Mouse (Mus musculus) hindbrain, embryonic 16.5 days (tissue): ENCODE measurements at regions not wholly inside any gene's neighbourhood (a gene's known extent, or its start where the extent isn't known, plus 50 kb on each side); places are given as distances from the start of the nearest gene placed in this dataset. TPM values are rescaled to one million over a fixed set of nuclear protein-coding genes. Genes with fewer than 3 reads are reported as not detected.

Experiments used
- ATAC-seq: fragments of 200-750 bp; cut with Nextera tagmentation; 2 replicates; pipeline ENCODE4 v1.8.0; 2017; ENCODE audit warnings: moderate TSS enrichment, moderate library complexity
- H3K27ac ChIP-seq: fragments of 300-500 bp; sonication (generic); 2 replicates; pipeline ENCODE4 v1.5.1; 2014; ENCODE audit warnings: low read depth, mild to moderate bottlenecking, control low read depth, low read length, moderate library complexity
- H3K27me3 ChIP-seq: fragments of 300-500 bp; sonication (generic); replicated peaks from 2 replicates; pipeline ENCODE4 v1.6.1; 2014; ENCODE audit warnings: low read length; ENCODE audit not compliant: control insufficient read depth, insufficient read depth
- H3K36me3 ChIP-seq: fragments of 300-500 bp; sonication (generic); 2 replicates; pipeline ENCODE4 v1.6.1; 2014; ENCODE audit warnings: mild to moderate bottlenecking, low read length, moderate library complexity, mixed read lengths; ENCODE audit not compliant: control insufficient read depth, insufficient read depth
- H3K4me1 ChIP-seq: fragments of 300-500 bp; sonication (generic); 2 replicates; pipeline ENCODE4 v1.6.1; 2014; ENCODE audit warnings: low read depth, low read length; ENCODE audit not compliant: control insufficient read depth, insufficient read depth
- H3K4me2 ChIP-seq: fragments of 300-500 bp; sonication (generic); 2 replicates; pipeline ENCODE4 v1.6.1; 2014; ENCODE audit warnings: mild to moderate bottlenecking, low read length, control low read depth, moderate library complexity
- H3K4me3 ChIP-seq: fragments of 300-500 bp; sonication (generic); 2 replicates; pipeline ENCODE4 v1.5.1; 2014; ENCODE audit warnings: mild to moderate bottlenecking, low read length, control low read depth, moderate library complexity
- H3K9ac ChIP-seq: fragments of 300-500 bp; sonication (generic); 2 replicates; pipeline ENCODE4 v1.6.1; 2014; ENCODE audit warnings: low read depth, mild to moderate bottlenecking, control low read depth, low read length, moderate library complexity
- H3K9me3 ChIP-seq: fragments of 300-500 bp; sonication (generic); 2 replicates; pipeline ENCODE4 v1.6.1; 2014; ENCODE audit warnings: mild to moderate bottlenecking, low read length, moderate library complexity; ENCODE audit not compliant: control insufficient read depth
- WGBS: fragments of 180-500 bp; shearing (Covaris S2); extraction: QIAGEN DNeasy Blood & Tissue Kit; methylation state at CpG from one replicate; pipeline ENCODE4 v1.1.7; 2014; 5-methylcytosine and 5-hydroxymethylcytosine counted together
- microRNA-seq: library from miRNA; unstranded; fragments of <30 nt; microRNA quantifications from one replicate; pipeline ENCODE4, GENCODE M21; 2017

DNA sequence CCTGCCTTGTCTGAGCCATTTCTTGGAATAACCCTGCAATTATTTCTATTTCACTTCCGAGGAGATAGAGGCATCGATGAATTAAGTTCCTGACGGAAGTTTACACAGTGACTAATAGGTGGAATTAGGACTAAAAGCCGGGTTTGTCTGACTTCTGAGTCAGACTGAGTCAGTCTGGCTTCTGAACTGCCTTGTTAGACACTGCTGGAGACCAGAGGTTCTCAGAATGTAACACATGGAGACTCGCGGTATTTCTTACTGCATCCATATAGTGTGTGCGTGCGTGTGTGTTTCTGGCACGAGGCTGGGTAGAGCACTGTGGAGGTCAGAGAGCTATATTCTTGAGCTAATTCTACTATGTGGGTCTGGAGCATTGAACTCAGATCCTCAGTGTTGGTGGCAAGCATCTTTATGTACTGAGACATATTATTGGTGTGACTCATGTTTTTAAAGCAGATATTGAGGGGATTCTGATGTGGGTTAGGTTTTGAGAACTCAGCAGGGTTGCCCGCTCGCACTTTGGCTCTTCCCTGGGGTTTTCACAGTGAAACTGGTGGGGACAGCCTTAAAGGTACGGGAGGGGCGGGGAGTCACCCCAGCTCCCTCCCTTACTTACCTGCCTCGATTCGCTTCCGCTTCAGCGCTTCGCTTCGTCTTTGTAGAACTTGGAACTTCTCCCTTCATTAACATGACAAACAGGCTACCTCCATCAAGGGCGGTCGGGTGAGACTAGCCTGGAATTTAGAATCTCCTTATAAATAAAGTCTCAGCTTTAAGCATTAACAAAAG, 101.2 kb downstream of the 4931417E11Rik start:
- ATAC-seq, result peak; percentile 63; the same call in 1 of the 2 replicates
- WGBS, result 9% methylated on average over 21 of the region's 21 CpGs

GRCm38 (mm10) chr6:73367616-73368015, 101.9 kb downstream of the 4931417E11Rik start:
- H3K4me2 ChIP-seq, result peak overlapping the region; percentile 40
- H3K36me3 ChIP-seq, result no peaks in the 10 kb centered on the region
- no peak overlapping the region for H3K9ac ChIP-seq
- no peaks in the 10 kb centered on the region for H3K27me3 ChIP-seq
- H3K4me1 ChIP-seq, result no peaks in the 10 kb centered on the region
- WGBS, result 7% methylated on average over 5 of the region's 5 CpGs
- no peaks in the 10 kb centered on the region for H3K9me3 ChIP-seq
- no peak overlapping the region for H3K4me3 ChIP-seq
- ATAC-seq, result peak; percentile 75; the same call in 1 of the 2 replicates
- H3K27ac ChIP-seq, result no peak overlapping the region

More for the DNA sequence above, 101.2 kb downstream of the 4931417E11Rik start:
- no peak overlapping the region for H3K9ac ChIP-seq
- H3K4me1 ChIP-seq, result no peaks in the 10 kb centered on the region
- H3K27me3 ChIP-seq, result no peaks in the 10 kb centered on the region
- no peaks in the 10 kb centered on the region for H3K9me3 ChIP-seq
- peak overlapping the region; percentile 5; the same call in 1 of the 2 replicates for H3K4me3 ChIP-seq
- H3K36me3 ChIP-seq, result no peaks in the 10 kb centered on the region
- H3K27ac ChIP-seq, result no peak overlapping the region
- H3K4me2 ChIP-seq, result peak overlapping the region; percentile 40

DNA sequence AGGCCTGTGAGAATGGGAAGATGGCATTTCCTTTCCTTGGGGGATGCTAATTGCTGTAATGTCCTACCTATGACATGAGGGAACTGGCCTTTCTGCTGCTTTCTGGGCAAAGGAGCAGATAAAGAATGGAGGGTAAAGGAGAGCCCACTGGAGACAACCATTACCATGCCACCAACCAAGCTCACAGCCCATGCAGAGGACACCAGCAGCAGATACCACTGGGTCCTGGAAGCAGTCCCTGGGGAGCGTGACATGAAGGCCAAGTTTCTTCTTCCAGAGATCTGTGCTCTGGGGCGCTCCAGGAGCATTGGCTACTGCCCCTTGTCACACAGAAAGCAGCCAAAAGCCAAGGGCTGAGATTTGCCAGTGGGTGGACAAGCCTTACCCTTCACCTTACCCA, 102.8 kb downstream of the 4931417E11Rik start:
- no peak overlapping the region for H3K4me2 ChIP-seq
- no peak for ATAC-seq
- H3K27ac ChIP-seq, result no peak overlapping the region
- no peaks in the 10 kb centered on the region for H3K27me3 ChIP-seq
- no peaks in the 10 kb centered on the region for H3K4me1 ChIP-seq
- H3K9me3 ChIP-seq, result no peaks in the 10 kb centered on the region
- WGBS, result 82% methylated on average over 2 of the region's 2 CpGs
- no peak overlapping the region for H3K9ac ChIP-seq
- H3K4me3 ChIP-seq, result no peak overlapping the region
- no peaks in the 10 kb centered on the region for H3K36me3 ChIP-seq

- Histone ChIP-seq H3K4me1 (no peaks in the 10 kb centered on the region), H3K4me3 (no peak overlapping the region), H3K9me3 (no peaks in the 10 kb centered on the region), H3K9ac (no peak overlapping the region), H3K27me3 (no peaks in the 10 kb centered on the region), H3K27ac (no peak overlapping the region), H3K36me3 (no peaks in the 10 kb centered on the region), H3K4me2 (no peak overlapping the region)
- WGBS, result 90% methylated on average over 9 of the region's 9 CpGs
- ATAC-seq, result no peak
Measured at GRCm38 (mm10) chr6:73365306-73365705, 104.2 kb downstream of the 4931417E11Rik start.

GRCm38 (mm10) chr6:73334995-73335394, 86.8 kb downstream of the Suclg1 start:
- H3K27ac ChIP-seq, result no peak overlapping the region
- no peak overlapping the region for H3K9ac ChIP-seq
- ATAC-seq, result no peak
- H3K9me3 ChIP-seq, result peaks cover 3% of the 10 kb centered on the region; the same call in 1 of the 2 replicates
- no peaks in the 10 kb centered on the region for H3K36me3 ChIP-seq
- no peak overlapping the region for H3K4me2 ChIP-seq
- H3K27me3 ChIP-seq, result no peaks in the 10 kb centered on the region
- WGBS, result 67% methylated on average over 6 of the region's 6 CpGs
- no peaks in the 10 kb centered on the region for H3K4me1 ChIP-seq
- no peak overlapping the region for H3K4me3 ChIP-seq

- Histone ChIP-seq H3K4me3 (no peak overlapping the region), H3K9me3 (no peaks in the 10 kb centered on the region), H3K27me3 (no peaks in the 10 kb centered on the region), H3K36me3 (no peaks in the 10 kb centered on the region), H3K4me1 (no peaks in the 10 kb centered on the region), H3K27ac (no peak overlapping the region), H3K9ac (no peak overlapping the region), H3K4me2 (no peak overlapping the region)
- WGBS, result 92% methylated on average over 11 of the region's 11 CpGs
- no peak for ATAC-seq
Measured at GRCm38 (mm10) chr6:73329666-73330065, 81.5 kb downstream of the Suclg1 start.

Small RNA genes in the stretch of these regions (microRNA-seq; reads per million reads assigned to microRNA genes)
- gene Gm24370, result not detected
